Mouse (Mus musculus) CH12.LX (cell line): Measurements from ENCODE around the gene Sgca. TPM values are rescaled to one million over a fixed set of nuclear protein-coding genes. Genes with fewer than 3 reads are reported as not detected.

Experiments used
- DNase-seq: peaks from one replicate; pipeline ENCODE4 v3.0.0-alpha.2; 2013; ENCODE audit errors: extremely low read depth
- H3K27ac ChIP-seq: 2 replicates; pipeline ENCODE4 v1.5.1; 2012; ENCODE audit warnings: low read depth, mild to moderate bottlenecking, control low read depth, moderate library complexity; ENCODE audit not compliant: insufficient read depth
- H3K27me3 ChIP-seq: replicated peaks from 2 replicates; pipeline ENCODE3; 2012; ENCODE audit warnings: inconsistent platforms
- H3K36me3 ChIP-seq, 2 experiments: replicated peaks in 1 of 2; 2 replicates each; pipeline versions ENCODE3 to v1.6.1; 2012; ENCODE audit warnings: inconsistent platforms in 1 of 2, low read length in 1 of 2, mild to moderate bottlenecking in 1 of 2, mixed read lengths in 1 of 2, moderate library complexity in 1 of 2; ENCODE audit not compliant: control insufficient read depth in 1 of 2, insufficient read depth in 1 of 2
- H3K4me1 ChIP-seq, 2 experiments: 2 replicates each; pipeline ENCODE4 v1.6.1; 2012; ENCODE audit warnings: inconsistent platforms in 1 of 2, moderate library complexity in 1 of 2; ENCODE audit not compliant: insufficient read depth in 2 of 2, control insufficient read depth in 1 of 2
- H3K4me2 ChIP-seq: 2 replicates; pipeline ENCODE4 v1.6.1; 2012; ENCODE audit warnings: low read depth, mild to moderate bottlenecking, control low read depth; ENCODE audit not compliant: poor library complexity, insufficient read depth, severe bottlenecking
- H3K4me3 ChIP-seq, 3 experiments: fragments of 150-350 bp in 1 of 3; sonication (generic) in 1 of 3; replicated peaks in 1 of 3; 2 replicates each; pipeline versions ENCODE3 to v1.5.1; 2011 to 2012; ENCODE audit warnings: low read depth in 2 of 3, low read length in 2 of 3, mild to moderate bottlenecking in 2 of 3, moderate library complexity in 2 of 3, control low read depth in 1 of 3, improper control_type of control experiment in 1 of 3, inconsistent platforms in 1 of 3, mixed read lengths in 1 of 3; ENCODE audit not compliant: poor library complexity in 1 of 3
- H3K79me2 ChIP-seq: replicated peaks from 2 replicates; pipeline ENCODE4 v1.6.1; 2012; ENCODE audit warnings: mild to moderate bottlenecking, moderate library complexity; ENCODE audit not compliant: control insufficient read depth, poor library complexity, insufficient read depth, severe bottlenecking; ENCODE audit errors: extremely low read depth
- H3K9ac ChIP-seq: 2 replicates; pipeline ENCODE4 v1.6.1; 2012; ENCODE audit warnings: low read depth, mild to moderate bottlenecking, control low read depth, moderate library complexity; ENCODE audit not compliant: insufficient read depth
- H3K9me3 ChIP-seq: replicated peaks from 2 replicates; pipeline ENCODE3; 2012; ENCODE audit warnings: low read length, inconsistent platforms, mixed read lengths
- BHLHE40 ChIP-seq: IDR thresholded peaks from 2 replicates; pipeline ENCODE4 v1.6.1; 2011; ENCODE audit warnings: mild to moderate bottlenecking, low read depth, low read length, improper control_type of control experiment
- CHD1 ChIP-seq: IDR thresholded peaks from 2 replicates; pipeline ENCODE4 v1.6.1; 2012; ENCODE audit warnings: low read depth, low read length, improper control_type of control experiment, inconsistent platforms
- CTCF ChIP-seq, 2 experiments: IDR thresholded peaks in 1 of 2; conservative IDR thresholded peaks in 1 of 2; 2 replicates each; pipeline ENCODE4 v1.5.1; 2011 to 2012; ENCODE audit warnings: low read depth in 2 of 2, low read length in 2 of 2, improper control_type of control experiment in 1 of 2, inconsistent platforms in 1 of 2, mild to moderate bottlenecking in 1 of 2, moderate library complexity in 1 of 2
- ELF1 ChIP-seq: IDR thresholded peaks from 2 replicates; pipeline ENCODE4 v1.6.1; 2014; ENCODE audit warnings: low read depth, mild to moderate bottlenecking, inconsistent platforms, low read length, improper control_type of control experiment
- GABPA ChIP-seq: IDR thresholded peaks from 2 replicates; pipeline ENCODE4 v1.6.1; 2012; ENCODE audit warnings: low read depth, low read length, improper control_type of control experiment, inconsistent platforms; ENCODE audit not compliant: insufficient replicate concordance
- HCFC1 ChIP-seq: IDR thresholded peaks from 2 replicates; pipeline ENCODE4 v1.6.1; 2012; ENCODE audit warnings: low read depth, mild to moderate bottlenecking, inconsistent platforms, low read length, improper control_type of control experiment
- IRF4 ChIP-seq: IDR thresholded peaks from 2 replicates; pipeline ENCODE4 v1.6.1; 2014; ENCODE audit warnings: low read depth, mild to moderate bottlenecking, inconsistent platforms, low read length, improper control_type of control experiment
- JUND ChIP-seq: conservative IDR thresholded peaks from 2 replicates; pipeline ENCODE4 v1.6.1; 2011; ENCODE audit warnings: low read depth, low read length, improper control_type of control experiment
- KAT2A ChIP-seq: IDR thresholded peaks from 2 replicates; pipeline ENCODE4 v1.6.1; 2012; ENCODE audit warnings: low read length, improper control_type of control experiment, inconsistent platforms; ENCODE audit not compliant: insufficient replicate concordance
- MAFK ChIP-seq: IDR thresholded peaks from 2 replicates; pipeline ENCODE4 v1.6.1; 2011; ENCODE audit warnings: low read length, improper control_type of control experiment; ENCODE audit not compliant: insufficient replicate concordance
- MAZ ChIP-seq: IDR thresholded peaks from 2 replicates; pipeline ENCODE4 v1.6.1; 2012; ENCODE audit warnings: low read depth, mild to moderate bottlenecking, inconsistent platforms, low read length, improper control_type of control experiment, moderate library complexity
- MEF2A ChIP-seq: IDR thresholded peaks from 2 replicates; pipeline ENCODE4 v1.6.1; 2014; ENCODE audit warnings: low read depth, mild to moderate bottlenecking, inconsistent platforms, low read length, improper control_type of control experiment, borderline replicate concordance
- NELFE ChIP-seq: IDR thresholded peaks from 2 replicates; pipeline ENCODE4 v1.6.1; 2011; ENCODE audit warnings: low read depth, low read length, improper control_type of control experiment
- NRF1 ChIP-seq: IDR thresholded peaks from 2 replicates; pipeline ENCODE4 v1.6.1; 2014; ENCODE audit warnings: low read depth, mild to moderate bottlenecking, inconsistent platforms, low read length, improper control_type of control experiment, moderate library complexity
- POLR2A ChIP-seq: IDR thresholded peaks from 2 replicates; pipeline ENCODE4 v1.6.1; 2011; ENCODE audit warnings: low read depth, mild to moderate bottlenecking, improper control_type of control experiment, low read length
- RAD21 ChIP-seq: IDR thresholded peaks from 2 replicates; pipeline ENCODE4 v1.6.1; 2011; ENCODE audit warnings: low read depth, mild to moderate bottlenecking, low read length, improper control_type of control experiment, moderate library complexity
- SMC3 ChIP-seq: IDR thresholded peaks from 2 replicates; pipeline ENCODE4 v1.6.1; 2011; ENCODE audit warnings: low read depth, low read length, improper control_type of control experiment
- UBTF ChIP-seq: IDR thresholded peaks from 2 replicates; pipeline ENCODE4 v1.6.1; 2012; ENCODE audit warnings: low read depth, mild to moderate bottlenecking, inconsistent platforms, low read length, improper control_type of control experiment, moderate library complexity
- ZNF384 ChIP-seq: IDR thresholded peaks from 2 replicates; pipeline ENCODE4 v1.6.1; 2012; ENCODE audit warnings: low read depth, low read length, improper control_type of control experiment, inconsistent platforms
- dilution Hi-C: fragments of 300-500 bp; cut with MboI; formaldehyde crosslinking; loops from 2 replicates; pipeline ENCODE4 v1.14.3; 2020; ENCODE audit warnings: low sequenced_read_pairs; ENCODE audit not compliant: extremely low pct_unique_long_range_greater_than_20kb, extremely low pct_ligation_motif_present
- in situ Hi-C: fragments of 300-500 bp; cut with MboI; formaldehyde crosslinking; loops from 3 replicates; pipeline ENCODE4 v1.14.3; 2019; ENCODE audit warnings: low sequenced_read_pairs, low pct_ligation_motif_present, low pct_unique_long_range_greater_than_20kb, mixed read lengths
- polyA plus RNA-seq: library from polyadenylated mRNA; unstranded; fragments of >175 nt; gene quantifications from 2 replicates; pipeline ENCODE4 v1.2.1, GENCODE M21; 2012; ENCODE audit warnings: low read depth; ENCODE audit not compliant: insufficient read length
- total RNA-seq, 2 experiments: library from RNA; depleted of rRNA; stranded (reverse); fragments of 300-350 nt in 1 of 2; fragments of >200 nt in 1 of 2; gene quantifications; 2 replicates each; pipeline ENCODE4 v1.2.3; 2012 to 2014

Gene Sgca
- total and polyA plus RNA-seq, 3 experiments = 0.08 to 0.39 TPM; not detected in 1

- Histone ChIP-seq H3K4me3 (no peak overlapping the region), H3K4me2 (no peak overlapping the region), H3K9me3 (no peaks in the 10 kb centered on the region), H3K4me1 (peaks cover 25 to 47% of the 10 kb centered on the region in 2 experiments), H3K27ac (no peak overlapping the region), H3K27me3 (no peaks in the 10 kb centered on the region), H3K36me3 (peaks cover 23 to 58% of the 10 kb centered on the region in 2 experiments), H3K79me2 (0 out of 2 replicates have a peak, but pooled peaks cover 3% of the 10 kb centered on the region), H3K9ac (no peak overlapping the region)
- dilution Hi-C loops (no loop called here), in situ Hi-C loops (no loop called here)
- DNase-seq = no peak
- TF ChIP-seq MAZ = no peak
- TF ChIP-seq IRF4 = no peak
- TF ChIP-seq, all 38 proteins: peak for 0
These were observed 19.0 kb upstream of the Sgca start for GRCm38 (mm10) chr11:94994947-94995772.

- Histone ChIP-seq H3K9ac (no peak overlapping the region), H3K4me3 (no peak overlapping the region), H3K9me3 (no peaks in the 10 kb centered on the region), H3K27ac (no peak overlapping the region), H3K79me2 (0 out of 2 replicates have a peak, but pooled peaks cover 3% of the 10 kb centered on the region), H3K27me3 (no peaks in the 10 kb centered on the region), H3K36me3 (peaks cover 18 to 49% of the 10 kb centered on the region in 2 experiments), H3K4me1 (peaks cover 25 to 50% of the 10 kb centered on the region in 2 experiments), H3K4me2 (no peak overlapping the region)
- no peak for DNase-seq
- dilution Hi-C loops (no loop called here), in situ Hi-C loops (no loop called here)
- TF ChIP-seq ZNF384 (no peak), NELFE (no peak), BHLHE40 (no peak), MAFK (no peak), JUND (no peak), ELF1 (no peak), HCFC1 (no peak), UBTF (no peak), POLR2A (no peak), KAT2A (no peak), CHD1 (no peak), RAD21 (no peak), GABPA (no peak), NRF1 (no peak), MEF2A (no peak), CTCF (conservative IDR thresholded peaks at IDR 0.05 in 1 of 2, IDR thresholded peaks at IDR 0.05 in 1 of 2; ENCODE audit: low read depth in 2 of 2, low read length in 2 of 2) (no peak), SMC3 (no peak)
These were observed 18.2 kb upstream of the Sgca start for GRCm38 (mm10) chr11:94994208-94994814.
